Mouse (Mus musculus) midbrain, embryonic 13.5 days (tissue): ENCODE data around the gene Inpp5a. TPM values are rescaled to one million over a fixed set of nuclear protein-coding genes. Genes with fewer than 3 reads are reported as not detected.

Experiments
- ATAC-seq: fragments of 200-750 bp; cut with Nextera tagmentation; 2 replicates; pipeline ENCODE4 v1.8.0; 2017; ENCODE audit warnings: mild to moderate bottlenecking, moderate TSS enrichment, moderate library complexity
- H3K27ac ChIP-seq: fragments of 300-500 bp; sonication (generic); 2 replicates; pipeline ENCODE4 v1.5.1; 2015; ENCODE audit warnings: inconsistent platforms, mild to moderate bottlenecking, moderate library complexity
- H3K27me3 ChIP-seq: fragments of 300-500 bp; sonication (generic); 2 replicates; pipeline ENCODE4 v1.6.1; 2015; ENCODE audit warnings: mild to moderate bottlenecking, inconsistent platforms
- H3K36me3 ChIP-seq: fragments of 300-500 bp; sonication (generic); 2 replicates; pipeline ENCODE4 v1.6.1; 2015; ENCODE audit warnings: mild to moderate bottlenecking, inconsistent platforms
- H3K4me1 ChIP-seq: fragments of 300-500 bp; sonication (generic); replicated peaks from 2 replicates; pipeline ENCODE4 v1.6.1; 2015; ENCODE audit warnings: inconsistent platforms
- H3K4me2 ChIP-seq: fragments of 300-500 bp; sonication (generic); replicated peaks from 2 replicates; pipeline ENCODE4 v1.6.1; 2015; ENCODE audit warnings: moderate library complexity, mild to moderate bottlenecking, inconsistent platforms
- H3K4me3 ChIP-seq: fragments of 300-500 bp; sonication (generic); replicated peaks from 2 replicates; pipeline ENCODE4 v1.5.1; 2015; ENCODE audit warnings: mild to moderate bottlenecking, inconsistent platforms
- H3K9ac ChIP-seq: fragments of 300-500 bp; sonication (generic); replicated peaks from 2 replicates; pipeline ENCODE4 v1.6.1; 2015; ENCODE audit warnings: mild to moderate bottlenecking, inconsistent platforms
- H3K9me3 ChIP-seq: fragments of 300-500 bp; sonication (generic); 2 replicates; pipeline ENCODE4 v1.6.1; 2016; ENCODE audit warnings: mild to moderate bottlenecking, inconsistent platforms
- WGBS: fragments of 180-500 bp; shearing (Covaris S2); methylation state at CpG from one replicate; pipeline ENCODE4 v1.1.7; 2015; 5-methylcytosine and 5-hydroxymethylcytosine counted together
- polyA plus RNA-seq: library from polyadenylated mRNA; unstranded; fragments of >200 nt; fragmentation: Nextera tagmentation; extraction: Ambion mirVana; gene quantifications from 2 replicates; pipeline ENCODE4 v1.2.1, GENCODE M21; 2015

Gene Inpp5a
- polyA plus RNA-seq, 1 experiment from 2014 or later, result 14.3 TPM

DNA sequence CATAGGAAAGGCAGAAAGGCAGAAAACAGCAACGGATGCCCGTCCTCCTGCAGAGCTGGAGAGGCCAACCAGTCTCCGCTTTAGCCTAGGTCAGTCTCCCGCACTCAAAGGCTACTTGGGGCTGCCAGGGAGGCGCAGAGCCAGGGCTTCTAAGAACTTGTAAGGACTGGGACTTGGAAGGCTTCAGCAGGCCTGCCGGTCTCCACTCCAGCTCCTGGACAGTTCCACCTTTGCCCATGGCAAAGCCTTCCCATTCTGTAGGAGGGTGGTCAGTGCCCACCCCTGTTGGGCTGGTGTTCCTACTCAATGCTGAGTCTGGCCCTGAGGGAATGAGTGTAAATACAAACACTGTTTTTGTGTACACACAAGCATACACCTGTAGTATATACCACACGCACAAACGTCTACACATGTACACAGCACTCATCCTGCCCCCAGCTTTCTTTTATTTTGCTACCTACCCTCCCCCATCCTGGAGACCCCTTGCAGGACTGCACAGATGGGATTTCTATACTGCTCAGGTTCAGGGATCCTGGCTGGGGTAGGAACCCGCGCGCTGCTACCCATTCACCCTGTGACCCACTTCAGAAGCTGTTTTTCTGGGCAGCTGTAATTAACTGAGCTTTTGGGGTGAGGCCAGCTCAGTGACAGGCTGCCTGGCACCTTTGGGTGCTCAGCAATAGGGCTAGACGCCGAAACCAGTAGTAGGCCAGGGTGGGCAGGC, 25.5 kb upstream of the Inpp5a start:
- Histone ChIP-seq H3K4me1 (peaks cover 31% of the 10 kb centered on the region), H3K9ac (no peak overlapping the region), H3K4me3 (no peak overlapping the region), H3K27ac (peak overlapping the region; percentile 61), H3K27me3 (no peaks in the 10 kb centered on the region), H3K36me3 (no peaks in the 10 kb centered on the region), H3K9me3 (no peaks in the 10 kb centered on the region), H3K4me2 (no peak overlapping the region)
- peak; percentile 65 for ATAC-seq
- WGBS, result 44% methylated on average over 13 of the region's 13 CpGs

DNA sequence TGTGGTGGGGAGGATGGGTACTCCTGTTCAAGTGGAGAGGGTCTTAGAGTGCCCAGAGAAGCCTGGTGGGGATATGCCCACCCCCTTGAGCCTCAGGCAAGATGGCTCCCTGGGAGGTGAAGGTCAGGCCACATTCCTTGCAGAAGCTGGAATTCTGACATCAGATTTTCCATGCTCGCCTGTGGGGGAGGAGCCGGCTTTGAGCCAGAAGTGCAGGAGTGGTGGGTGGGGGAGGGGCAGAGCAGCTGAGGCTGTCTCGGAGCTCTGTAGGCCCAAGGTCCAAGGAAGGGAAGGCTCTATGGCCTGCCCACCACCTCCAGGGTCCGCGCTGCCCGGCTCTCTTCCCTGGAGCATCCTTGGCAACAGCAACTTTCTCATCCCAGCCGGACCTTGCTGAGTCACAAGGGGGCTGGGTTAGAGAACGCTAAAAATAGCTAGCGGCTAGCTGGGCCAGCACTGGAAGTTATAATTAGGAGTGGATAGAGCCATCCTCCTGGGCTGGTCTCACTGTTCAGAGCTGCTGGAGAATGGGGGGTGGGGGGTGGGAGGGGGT, 24.8 kb upstream of the Inpp5a start:
- Histone ChIP-seq H3K36me3 (no peaks in the 10 kb centered on the region), H3K9me3 (no peaks in the 10 kb centered on the region), H3K27ac (peak overlapping the region; percentile 20; the same call in 1 of the 2 replicates), H3K4me1 (peaks cover 36% of the 10 kb centered on the region), H3K9ac (no peak overlapping the region), H3K4me3 (no peak overlapping the region), H3K27me3 (no peaks in the 10 kb centered on the region), H3K4me2 (peak overlapping the region; percentile 31)
- ATAC-seq, result peak; percentile 78
- 6% methylated on average over 9 of the region's 9 CpGs for WGBS

DNA sequence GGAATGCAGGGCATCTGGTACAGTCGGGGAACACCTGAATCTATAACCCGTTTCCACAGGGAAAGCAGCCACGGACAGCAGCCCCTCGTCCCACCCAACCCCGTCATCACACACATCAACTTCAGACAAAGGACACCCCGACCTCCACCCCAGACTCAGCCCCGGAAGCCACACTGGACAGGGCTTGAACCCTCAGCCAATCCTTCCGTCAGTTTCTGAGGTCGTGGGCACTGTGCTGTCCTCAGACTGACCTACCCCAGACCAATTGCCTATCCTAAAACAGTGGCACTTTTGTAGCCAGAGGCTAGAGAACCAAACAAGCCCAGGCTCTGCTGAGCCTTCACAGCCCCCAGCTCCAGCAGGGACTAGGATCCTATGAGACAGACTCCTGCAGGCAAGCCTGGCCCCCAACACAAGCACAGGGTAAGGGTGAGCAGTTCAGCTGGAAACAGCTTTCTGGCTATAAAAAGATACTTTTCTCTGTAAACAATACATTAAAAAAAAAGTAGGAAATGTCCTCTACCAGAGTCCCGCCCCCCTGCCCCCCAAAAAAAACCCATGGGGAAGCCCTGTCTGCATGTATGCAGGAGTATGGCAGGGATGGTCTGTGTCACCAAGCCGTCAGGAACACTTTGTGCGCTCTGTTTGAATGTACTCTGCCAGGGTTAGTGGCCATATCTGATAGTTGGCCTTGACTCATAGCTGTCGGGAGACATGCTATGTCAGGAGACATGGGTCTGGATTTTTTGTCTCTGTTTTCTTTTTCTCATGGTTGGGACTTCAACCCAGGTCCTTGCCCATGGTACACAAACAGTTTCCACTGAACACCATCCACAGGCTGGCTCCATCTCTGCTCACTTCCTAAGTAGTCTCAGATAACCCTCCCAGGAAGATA, 23.7 kb upstream of the Inpp5a start:
- Histone ChIP-seq H3K27me3 (no peaks in the 10 kb centered on the region), H3K9me3 (no peaks in the 10 kb centered on the region), H3K4me2 (no peak overlapping the region), H3K27ac (no peak overlapping the region), H3K9ac (no peak overlapping the region), H3K36me3 (no peaks in the 10 kb centered on the region), H3K4me1 (peaks cover 36% of the 10 kb centered on the region), H3K4me3 (no peak overlapping the region)
- ATAC-seq, result no peak
- 87% methylated on average over 13 of the region's 13 CpGs for WGBS

DNA sequence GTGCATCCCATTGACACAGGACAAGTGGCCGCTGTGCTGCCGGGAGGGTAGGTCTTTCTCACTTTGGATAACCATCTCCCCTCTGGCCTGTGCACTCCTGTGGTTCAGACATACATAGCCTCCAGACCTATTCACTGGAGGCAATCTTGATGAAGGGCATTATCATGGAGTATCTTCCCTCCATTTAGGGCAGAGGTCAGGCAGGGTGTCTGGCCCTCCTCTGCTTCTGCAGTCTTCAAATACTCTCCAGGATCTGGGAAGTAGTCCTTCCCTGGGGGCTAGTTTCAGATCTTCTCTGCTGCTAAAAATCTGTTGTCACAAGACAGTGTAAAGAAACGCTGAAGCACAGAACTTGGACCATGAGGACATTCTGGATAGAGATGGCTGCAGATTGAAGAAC, 22.8 kb upstream of the Inpp5a start:
- no peak for ATAC-seq
- Histone ChIP-seq H3K9me3 (no peaks in the 10 kb centered on the region), H3K4me3 (no peak overlapping the region), H3K36me3 (no peaks in the 10 kb centered on the region), H3K4me2 (no peak overlapping the region), H3K27ac (no peak overlapping the region), H3K27me3 (no peaks in the 10 kb centered on the region), H3K4me1 (peaks cover 36% of the 10 kb centered on the region), H3K9ac (no peak overlapping the region)
- WGBS, result 92% methylated on average over 3 of the region's 3 CpGs

DNA sequence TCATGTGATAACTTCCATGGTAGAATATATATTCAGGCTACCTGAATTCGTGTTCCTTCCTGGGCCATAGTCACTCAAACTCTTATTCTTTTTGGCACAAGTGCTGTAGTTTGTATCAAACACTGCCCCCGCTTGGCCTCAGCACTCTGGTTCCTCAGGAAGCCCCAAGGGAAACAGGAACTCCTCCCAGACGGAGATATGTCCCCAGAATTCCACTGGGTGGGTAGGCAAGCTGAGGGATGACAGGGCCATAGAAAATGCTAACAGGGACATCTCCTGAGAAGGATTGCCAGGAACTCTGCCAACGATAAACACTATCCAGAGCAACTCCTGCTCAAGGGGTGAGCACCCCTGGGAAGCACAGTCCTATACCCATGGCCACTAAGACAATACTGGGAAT, 22.4 kb upstream of the Inpp5a start:
- ATAC-seq, result no peak
- Histone ChIP-seq H3K27ac (no peak overlapping the region), H3K36me3 (no peaks in the 10 kb centered on the region), H3K27me3 (no peaks in the 10 kb centered on the region), H3K9me3 (no peaks in the 10 kb centered on the region), H3K9ac (no peak overlapping the region), H3K4me1 (peaks cover 36% of the 10 kb centered on the region), H3K4me2 (no peak overlapping the region), H3K4me3 (no peak overlapping the region)
- 81% methylated on average over 4 of the region's 4 CpGs for WGBS

DNA sequence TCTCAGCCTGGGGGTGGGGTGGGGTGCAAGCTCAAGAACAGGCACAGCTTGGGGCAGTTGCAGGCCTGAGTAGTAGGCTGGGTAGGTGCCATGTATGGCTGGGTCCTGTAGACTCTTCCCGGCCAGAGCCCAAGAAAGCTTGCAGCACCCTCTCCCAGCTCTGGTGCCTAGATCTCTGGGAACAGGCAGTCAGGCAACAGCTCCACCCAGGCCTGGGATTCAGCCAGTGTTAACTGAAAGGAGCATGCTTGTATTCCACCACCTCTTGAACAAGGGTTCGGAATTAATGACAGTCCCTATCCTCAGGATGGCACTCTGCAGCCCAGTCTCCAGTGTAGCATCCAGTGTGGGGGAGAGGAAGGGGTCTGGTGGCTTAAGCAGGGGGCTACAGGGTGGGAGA, 20.7 kb upstream of the Inpp5a start:
- H3K27ac ChIP-seq, result no peak overlapping the region
- no peaks in the 10 kb centered on the region for H3K27me3 ChIP-seq
- no peaks in the 10 kb centered on the region for H3K9me3 ChIP-seq
- H3K36me3 ChIP-seq, result no peaks in the 10 kb centered on the region
- H3K4me3 ChIP-seq, result no peak overlapping the region
- H3K4me1 ChIP-seq, result peaks cover 25% of the 10 kb centered on the region
- WGBS, result 86% methylated on average over 2 of the region's 2 CpGs
- H3K9ac ChIP-seq, result no peak overlapping the region
- no peak for ATAC-seq
- H3K4me2 ChIP-seq, result no peak overlapping the region

DNA sequence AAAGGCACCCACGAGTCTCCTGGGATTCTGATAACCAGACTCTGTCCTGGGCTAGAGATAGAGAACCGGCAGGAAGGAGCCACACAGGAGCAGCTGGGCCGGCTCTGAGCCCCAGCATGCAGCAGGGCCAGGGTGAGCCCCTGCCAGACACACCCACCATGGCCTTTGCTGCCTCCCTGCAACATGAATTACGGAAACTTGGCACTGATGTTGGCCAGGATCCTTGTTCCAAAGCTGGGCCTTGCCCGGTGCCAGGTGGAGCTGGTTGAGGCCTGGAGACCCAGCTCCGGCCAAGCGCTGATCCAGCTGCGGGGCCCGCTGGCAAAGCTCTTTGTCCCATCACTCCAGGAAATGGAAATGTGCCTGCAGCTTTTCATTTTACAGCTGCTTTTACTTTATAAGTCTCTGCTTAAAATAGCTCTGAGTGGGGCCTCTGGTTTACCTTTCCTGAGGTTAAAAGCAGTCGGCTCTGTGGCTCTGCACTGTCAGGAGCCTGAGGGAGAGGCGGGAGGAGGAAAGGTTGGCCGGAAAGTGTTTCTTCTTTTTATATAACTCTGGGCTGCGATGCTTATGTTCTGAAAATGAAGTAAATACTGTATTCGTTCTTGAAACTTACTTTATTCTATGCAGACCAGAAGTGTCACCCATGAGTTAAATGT, 20.1 kb upstream of the Inpp5a start:
- 74% methylated on average over 14 of the region's 14 CpGs for WGBS
- no peak overlapping the region for H3K4me3 ChIP-seq
- H3K36me3 ChIP-seq, result no peaks in the 10 kb centered on the region
- H3K27ac ChIP-seq, result no peak overlapping the region
- H3K9me3 ChIP-seq, result no peaks in the 10 kb centered on the region
- no peak overlapping the region; the same call in 1 of the 2 replicates for H3K9ac ChIP-seq
- no peaks in the 10 kb centered on the region for H3K27me3 ChIP-seq
- H3K4me2 ChIP-seq, result no peak overlapping the region
- no peak for ATAC-seq
- peaks cover 18% of the 10 kb centered on the region for H3K4me1 ChIP-seq

DNA sequence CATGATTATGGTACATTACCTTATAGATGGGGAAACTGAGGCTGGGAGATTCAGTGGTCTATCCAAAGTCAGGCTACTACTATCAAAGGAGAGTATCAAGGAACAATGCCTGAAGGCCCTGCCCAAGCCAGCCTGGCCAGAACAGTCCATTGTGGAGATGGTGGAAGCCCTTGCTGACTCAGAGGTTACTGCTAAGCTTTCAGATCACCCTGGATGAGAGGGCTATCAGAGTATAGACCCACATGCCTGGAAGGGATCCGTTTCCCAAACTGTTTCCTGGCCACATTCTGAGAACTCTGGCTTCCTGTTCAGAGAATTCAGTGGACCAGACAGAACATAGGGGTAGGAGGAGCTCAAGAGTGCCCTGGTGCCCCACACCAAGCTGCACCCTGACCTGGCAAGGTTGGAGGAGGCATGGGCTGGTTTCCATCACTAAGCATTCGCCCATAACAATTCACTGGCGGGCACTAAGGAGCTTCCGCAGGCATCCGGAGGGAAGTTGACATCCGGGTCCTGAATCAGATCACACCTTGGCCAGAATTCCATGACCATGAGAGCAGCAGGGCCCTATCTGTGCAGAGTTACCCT, 19.3 kb upstream of the Inpp5a start:
- H3K4me1 ChIP-seq, result peaks cover 11% of the 10 kb centered on the region
- H3K4me2 ChIP-seq, result no peak overlapping the region

DNA sequence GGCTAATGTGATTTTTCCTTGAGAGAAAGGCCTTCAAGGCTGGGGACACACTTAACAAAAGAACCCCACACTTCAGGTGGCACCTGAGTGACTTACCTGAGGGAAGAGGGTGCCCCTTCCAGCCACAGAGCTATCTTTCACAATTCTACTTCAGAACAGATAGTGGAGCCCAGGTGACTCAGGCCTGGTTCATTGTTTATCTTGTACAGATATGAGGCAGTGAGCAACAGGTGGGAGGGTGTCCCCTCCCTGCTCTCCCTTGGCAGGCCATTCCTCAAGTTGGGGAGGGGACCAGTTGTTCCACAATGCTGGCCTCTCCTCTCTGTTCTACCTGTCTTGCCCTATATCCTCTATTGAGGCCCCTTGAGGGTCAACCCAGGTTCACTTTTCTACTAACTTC, 17.5 kb upstream of the Inpp5a start:
- H3K4me2 ChIP-seq, result no peak overlapping the region
- no peaks in the 10 kb centered on the region for H3K27me3 ChIP-seq
- H3K9me3 ChIP-seq, result no peaks in the 10 kb centered on the region
- no peak for ATAC-seq
- no peak overlapping the region for H3K4me3 ChIP-seq
- H3K27ac ChIP-seq, result no peak overlapping the region
- no peaks in the 10 kb centered on the region for H3K36me3 ChIP-seq
- H3K9ac ChIP-seq, result no peak overlapping the region
- H3K4me1 ChIP-seq, result peaks cover 5% of the 10 kb centered on the region; the same call in 1 of the 2 replicates

More for the DNA sequence above, 19.3 kb upstream of the Inpp5a start:
- Histone ChIP-seq H3K27ac (no peak overlapping the region), H3K4me3 (no peak overlapping the region), H3K27me3 (no peaks in the 10 kb centered on the region), H3K9me3 (no peaks in the 10 kb centered on the region), H3K36me3 (no peaks in the 10 kb centered on the region), H3K9ac (no peak overlapping the region)
- 89% methylated on average over 6 of the region's 6 CpGs for WGBS
- ATAC-seq, result no peak

DNA sequence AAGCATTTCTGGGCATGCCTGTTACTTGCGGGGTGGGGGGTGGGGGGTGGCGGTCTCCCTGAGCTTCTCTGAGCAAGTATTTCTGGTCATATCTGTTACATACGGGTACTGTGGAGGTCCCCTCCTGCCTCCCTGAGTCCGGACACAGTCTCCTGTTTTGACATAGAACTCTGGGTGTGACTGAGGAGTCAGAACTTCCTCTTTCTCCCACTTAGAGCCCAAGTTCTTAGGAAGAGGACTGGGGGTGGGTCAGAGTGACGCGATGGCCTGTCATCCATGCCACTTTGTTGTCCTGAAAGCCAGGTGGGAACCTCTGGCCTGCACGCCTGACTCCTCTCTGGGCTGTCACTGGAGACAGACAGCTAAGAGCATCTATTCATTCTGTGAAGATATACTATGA, 11.5 kb upstream of the Inpp5a start:
- no peak overlapping the region for H3K27ac ChIP-seq
- H3K4me2 ChIP-seq, result no peak overlapping the region
- H3K27me3 ChIP-seq, result no peaks in the 10 kb centered on the region
- no peak for ATAC-seq
- WGBS, result 79% methylated on average over 7 of the region's 7 CpGs
- H3K4me1 ChIP-seq, result no peaks in the 10 kb centered on the region
- H3K36me3 ChIP-seq, result no peaks in the 10 kb centered on the region
- no peaks in the 10 kb centered on the region for H3K9me3 ChIP-seq
- H3K4me3 ChIP-seq, result no peak overlapping the region
- H3K9ac ChIP-seq, result no peak overlapping the region

DNA sequence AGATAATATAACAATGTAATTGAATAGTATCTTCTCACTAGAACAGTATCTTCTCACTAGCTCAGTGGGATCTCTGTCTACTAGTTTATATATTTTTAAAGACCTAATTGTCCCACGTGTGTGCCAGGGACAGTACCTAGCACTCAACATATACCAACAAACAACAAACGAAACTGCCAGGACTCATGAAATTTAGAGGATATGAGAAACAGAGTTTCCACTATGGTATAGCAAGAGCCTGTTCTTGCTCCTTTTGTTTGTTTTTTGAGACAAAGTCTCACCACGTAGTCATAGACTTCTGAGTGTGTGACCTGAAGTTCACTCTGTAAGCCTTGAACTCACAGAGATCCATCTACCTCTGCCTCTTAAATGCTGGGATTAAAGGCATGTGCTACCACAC, 10.6 kb upstream of the Inpp5a start:
- ATAC-seq, result no peak

More for the DNA sequence above, 10.6 kb upstream of the Inpp5a start:
- no peak overlapping the region for H3K9ac ChIP-seq
- no peaks in the 10 kb centered on the region for H3K9me3 ChIP-seq
- no peaks in the 10 kb centered on the region for H3K36me3 ChIP-seq
- no peak overlapping the region for H3K4me2 ChIP-seq
- no peak overlapping the region for H3K27ac ChIP-seq
- H3K4me1 ChIP-seq, result no peaks in the 10 kb centered on the region
- H3K27me3 ChIP-seq, result no peaks in the 10 kb centered on the region
- WGBS, result 88% methylated on average over 3 of the region's 3 CpGs
- H3K4me3 ChIP-seq, result no peak overlapping the region
